Comparison of ENCODE assay signal across 29 mouse cellular contexts in genomic region chr7:91919738-91920137, GRCm38 (mm10).
DNase-seq lines count a peak whose midpoint lies in the region; ATAC-seq lines count a peak whose summit lies in the region.
"Had no signal": no experiment of that assay in that cellular context is flagged by ENCODE, and none has a peak within 500 bp of the region (broad histone marks: within the 10 kb centered on the region; RNA-seq: fewer than 3 reads in every experiment).

No protein-coding gene starts in this region.

- peak; percentile 76 for ATAC-seq in midbrain, embryonic 12.5 days (ENCODE audit: low FRiP score, low read depth)
- no peak for ATAC-seq in midbrain, embryonic 16.5 days
- ATAC-seq in hindbrain, embryonic 13.5 days (ENCODE audit: low FRiP score), result 0 out of 2 replicates have a peak, but pooled peaks have one; percentile 61
- peak; percentile 71; the same call in 1 of the 2 replicates for ATAC-seq in hindbrain, embryonic 16.5 days
- peak; percentile 82 for ATAC-seq in neural tube, embryonic 13.5 days (ENCODE audit: low read depth)
- ATAC-seq in kidney, embryonic 14.5 days (ENCODE audit: low FRiP score, low TSS enrichment), result no peak
- ATAC-seq: forebrain, embryonic 15.5 days; inflammation-experienced regulatory T-cells, adult 6 months had no signal

- WGBS in midbrain, embryonic 12.5 days, result 65% methylated on average over 3 of the region's 3 CpGs
- WGBS in midbrain, embryonic 16.5 days, result 50% methylated on average over 3 of the region's 3 CpGs
- 41% methylated on average over 3 of the region's 3 CpGs for WGBS in hindbrain, embryonic 13.5 days
- 48% methylated on average over 3 of the region's 3 CpGs for WGBS in hindbrain, embryonic 16.5 days
- 31% methylated on average over 3 of the region's 3 CpGs for WGBS in neural tube, embryonic 13.5 days
- WGBS in kidney, embryonic 14.5 days, result 68% methylated on average over 3 of the region's 3 CpGs

- no peak for DNase-seq in thymus, adult 18-20 months
- DNase-seq: adrenal gland, adult 2 months; adrenal gland, postnatal 36 days; B cell, adult 2 months; cerebellum, adult 9-10 months; cerebellum, postnatal 36 days; gastrocnemius, adult 2 months; gastrocnemius, postnatal 36 days; heart, adult 18-20 months; heart, postnatal 36 days; kidney, adult 18-20 months; kidney, postnatal 36 days; liver; lung, adult 2 months; lung, postnatal 10 days; right cerebral cortex, adult 18-20 months; spleen, adult 18-20 months; thymus, postnatal 25 days had no signal

- no peak overlapping the region for H3K27ac ChIP-seq in midbrain, embryonic 12.5 days (replicated peaks)
- no peak overlapping the region for H3K27ac ChIP-seq in midbrain, embryonic 16.5 days (ENCODE audit: low read length)
- H3K27ac ChIP-seq in hindbrain, embryonic 13.5 days, result no peak overlapping the region
- H3K27ac ChIP-seq in hindbrain, embryonic 16.5 days (ENCODE audit: low read depth, low read length), result no peak overlapping the region
- H3K27ac ChIP-seq in neural tube, embryonic 13.5 days (replicated peaks), result no peak overlapping the region
- H3K27ac ChIP-seq in kidney, embryonic 14.5 days (ENCODE audit: low read depth, low read length), result no peak overlapping the region
- H3K27ac ChIP-seq: forebrain, embryonic 15.5 days; gastrocnemius, adult 2 months; liver, embryonic 14.5 days; macrophage had no signal

- no peaks in the 10 kb centered on the region for H3K4me1 ChIP-seq in midbrain, embryonic 12.5 days
- 0 out of 2 replicates have a peak, but pooled peaks cover 3% of the 10 kb centered on the region for H3K4me1 ChIP-seq in midbrain, embryonic 16.5 days (ENCODE audit: control insufficient read depth, insufficient read depth, low read length)
- peaks cover 9% of the 10 kb centered on the region; the same call in 1 of the 2 replicates for H3K4me1 ChIP-seq in hindbrain, embryonic 13.5 days (replicated peaks)
- no peaks in the 10 kb centered on the region for H3K4me1 ChIP-seq in hindbrain, embryonic 16.5 days (ENCODE audit: control insufficient read depth, insufficient read depth, low read depth, low read length)
- H3K4me1 ChIP-seq in neural tube, embryonic 13.5 days (replicated peaks), result peaks cover 7% of the 10 kb centered on the region
- H3K4me1 ChIP-seq in kidney, embryonic 14.5 days (ENCODE audit: control insufficient read depth, insufficient read depth, low read length), result no peaks in the 10 kb centered on the region
- H3K4me1 ChIP-seq: forebrain, embryonic 15.5 days had no signal

- H3K4me3 ChIP-seq in midbrain, embryonic 12.5 days, result no peak overlapping the region
- no peak overlapping the region for H3K4me3 ChIP-seq in midbrain, embryonic 16.5 days (ENCODE audit: low read depth, low read length)
- no peak overlapping the region for H3K4me3 ChIP-seq in hindbrain, embryonic 13.5 days
- no peak overlapping the region for H3K4me3 ChIP-seq in hindbrain, embryonic 16.5 days (ENCODE audit: low read length)
- H3K4me3 ChIP-seq in neural tube, embryonic 13.5 days, result no peak overlapping the region
- no peak overlapping the region for H3K4me3 ChIP-seq in kidney, embryonic 14.5 days (ENCODE audit: low read length)
- H3K4me3 ChIP-seq: forebrain, embryonic 15.5 days; gastrocnemius, adult 2 months had no signal

- no peaks in the 10 kb centered on the region for H3K36me3 ChIP-seq in midbrain, embryonic 12.5 days
- H3K36me3 ChIP-seq in midbrain, embryonic 16.5 days (ENCODE audit: control insufficient read depth, insufficient read depth, low read length), result no peaks in the 10 kb centered on the region
- no peaks in the 10 kb centered on the region for H3K36me3 ChIP-seq in hindbrain, embryonic 13.5 days
- no peaks in the 10 kb centered on the region for H3K36me3 ChIP-seq in hindbrain, embryonic 16.5 days (ENCODE audit: control insufficient read depth, insufficient read depth, low read length)
- H3K36me3 ChIP-seq in neural tube, embryonic 13.5 days, result no peaks in the 10 kb centered on the region
- no peaks in the 10 kb centered on the region for H3K36me3 ChIP-seq in kidney, embryonic 14.5 days (ENCODE audit: control insufficient read depth, insufficient read depth, low read length)
- H3K36me3 ChIP-seq: forebrain, embryonic 15.5 days had no signal

- H3K9ac ChIP-seq in midbrain, embryonic 12.5 days (replicated peaks), result no peak overlapping the region
- H3K9ac ChIP-seq in midbrain, embryonic 16.5 days (ENCODE audit: low read depth, low read length), result no peak overlapping the region
- no peak overlapping the region for H3K9ac ChIP-seq in hindbrain, embryonic 13.5 days
- no peak overlapping the region for H3K9ac ChIP-seq in hindbrain, embryonic 16.5 days (ENCODE audit: low read depth, low read length)
- H3K9ac ChIP-seq in neural tube, embryonic 13.5 days, result no peak overlapping the region
- no peak overlapping the region for H3K9ac ChIP-seq in kidney, embryonic 14.5 days (ENCODE audit: low read depth, low read length)
- H3K9ac ChIP-seq: forebrain, embryonic 15.5 days; liver, embryonic 14.5 days had no signal

- no peak overlapping the region for H3K4me2 ChIP-seq in midbrain, embryonic 12.5 days (replicated peaks)
- no peak overlapping the region for H3K4me2 ChIP-seq in midbrain, embryonic 16.5 days (ENCODE audit: low read length)
- H3K4me2 ChIP-seq in hindbrain, embryonic 13.5 days, result no peak overlapping the region
- H3K4me2 ChIP-seq in hindbrain, embryonic 16.5 days (ENCODE audit: low read length), result no peak overlapping the region
- no peak overlapping the region for H3K4me2 ChIP-seq in neural tube, embryonic 13.5 days
- H3K4me2 ChIP-seq in kidney, embryonic 14.5 days (replicated peaks; ENCODE audit: low read depth, low read length), result no peak overlapping the region
- H3K4me2 ChIP-seq: forebrain, embryonic 15.5 days; heart, embryonic 11.5 days had no signal

- no peaks in the 10 kb centered on the region for H3K9me3 ChIP-seq in midbrain, embryonic 12.5 days
- no peaks in the 10 kb centered on the region for H3K9me3 ChIP-seq in midbrain, embryonic 16.5 days (replicated peaks; ENCODE audit: control insufficient read depth, low read length, poor library complexity, severe bottlenecking)
- H3K9me3 ChIP-seq in hindbrain, embryonic 13.5 days, result no peaks in the 10 kb centered on the region
- no peaks in the 10 kb centered on the region for H3K9me3 ChIP-seq in hindbrain, embryonic 16.5 days (ENCODE audit: control insufficient read depth, low read length)
- no peaks in the 10 kb centered on the region for H3K9me3 ChIP-seq in neural tube, embryonic 13.5 days
- H3K9me3 ChIP-seq in kidney, embryonic 14.5 days (ENCODE audit: control insufficient read depth, low read length), result no peaks in the 10 kb centered on the region
- H3K9me3 ChIP-seq: forebrain, embryonic 15.5 days had no signal

- no peaks in the 10 kb centered on the region for H3K27me3 ChIP-seq in midbrain, embryonic 12.5 days
- no peaks in the 10 kb centered on the region for H3K27me3 ChIP-seq in midbrain, embryonic 16.5 days (ENCODE audit: control insufficient read depth, insufficient read depth, low read depth, low read length)
- H3K27me3 ChIP-seq in hindbrain, embryonic 13.5 days, result no peaks in the 10 kb centered on the region
- H3K27me3 ChIP-seq in hindbrain, embryonic 16.5 days (replicated peaks; ENCODE audit: control insufficient read depth, insufficient read depth, low read length), result no peaks in the 10 kb centered on the region
- H3K27me3 ChIP-seq in neural tube, embryonic 13.5 days, result no peaks in the 10 kb centered on the region
- no peaks in the 10 kb centered on the region for H3K27me3 ChIP-seq in kidney, embryonic 14.5 days (ENCODE audit: control insufficient read depth, insufficient read depth, low read length)
- H3K27me3 ChIP-seq: forebrain, embryonic 15.5 days had no signal

Comparison
In these comparisons a context has a peak if more than half of its experiments do, and no peak if none do; other contexts are left out.
1. ATAC-seq: peak in midbrain, embryonic 12.5 days (single experiment), hindbrain, embryonic 13.5 days (single experiment), hindbrain, embryonic 16.5 days (single experiment) and neural tube, embryonic 13.5 days (single experiment); none in midbrain, embryonic 16.5 days (single experiment) and kidney, embryonic 14.5 days (single experiment).